Comparison of ENCODE assay signal across 1 mouse cellular context in genomic region chr7:13056913-13057700, GRCm38 (mm10).
TF ChIP-seq lines count a peak whose summit lies in the region.

No protein-coding gene starts in this region.

TF ChIP-seq in MEL, 35 proteins besides CTCF, POLR2A, EP300 and RAD21:
- TF ChIP-seq ZC3H11A (IDR thresholded peaks at IDR 0.05; ENCODE audit: low read depth, low read length): peak; percentile 7; the same call in 1 of the 2 replicates
- TF ChIP-seq SMC3 (IDR thresholded peaks at IDR 0.05; ENCODE audit: low read depth, low read length): peak; percentile 18; the same call in 1 of the 2 replicates
- no peak for TF ChIP-seq ZMIZ1 (IDR thresholded peaks at IDR 0.05; ENCODE audit: low read depth, low read length)
TF ChIP-seq in MEL: peak in this region for 2.
